Mouse (Mus musculus): ENCODE results near the gene Wbp2. TPM values are rescaled to one million over a fixed set of nuclear protein-coding genes. Genes with fewer than 3 reads are reported as not detected.

Wbp2 gene
- total and polyA plus RNA-seq, 3 experiments = 61.6 to 499 (median 160) TPM

DNA sequence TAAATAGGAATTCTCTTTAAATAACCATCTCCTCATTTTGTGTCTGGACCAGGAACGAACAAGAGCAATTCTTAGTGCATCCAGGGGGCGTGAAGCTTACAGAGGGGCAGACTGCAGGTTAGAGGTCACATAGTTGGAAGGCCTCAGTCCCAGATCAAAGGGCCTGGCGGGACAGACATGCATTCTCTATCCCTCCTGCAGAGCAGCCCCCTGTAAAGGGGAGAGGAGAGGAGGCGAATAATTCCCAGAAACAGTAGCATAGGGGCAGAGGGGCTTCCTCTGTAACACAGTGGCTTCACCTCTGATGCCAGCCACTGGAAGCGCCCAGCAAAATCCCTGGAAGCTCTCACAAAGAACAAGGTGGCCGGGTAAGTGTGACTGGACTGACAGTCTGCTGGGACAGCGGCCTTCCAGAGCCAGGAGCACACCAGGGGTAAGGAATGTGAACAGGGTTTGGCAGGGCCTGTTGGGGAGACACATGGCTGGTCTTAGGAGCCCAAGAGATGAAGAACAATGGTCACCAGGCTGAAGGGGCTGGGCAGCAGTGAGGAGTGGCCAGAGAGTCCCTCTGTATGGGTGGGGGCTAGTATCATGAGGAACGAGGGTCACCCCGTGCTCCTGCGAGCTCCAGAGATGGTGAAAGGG is 8.0 kb downstream of the Wbp2 start:
- Histone ChIP-seq H3K9me3 (replicated peaks) (no peaks in the 10 kb centered on the region), H3K27me3 (ENCODE audit: insufficient read depth, low read length) (no peaks in the 10 kb centered on the region), H3K4me1 (ENCODE audit: insufficient read depth, low read depth, low read length) (peaks cover 88% of the 10 kb centered on the region), H3K36me3 (replicated peaks) (peaks cover 82% of the 10 kb centered on the region), H3K4me3 (ENCODE audit: low read depth, low read length) (peak overlapping the region; percentile 37; the same call in 1 of the 2 replicates)
- DNase-seq (ENCODE audit: low spot score) (no peak), ATAC-seq (ENCODE audit: extremely low read depth, insufficient number of reproducible peaks, low FRiP score, poor library complexity, severe bottlenecking) (no peak)
- TF ChIP-seq POLR2AphosphoS5 (IDR thresholded peaks at IDR 0.05; ENCODE audit: insufficient replicate concordance, low read depth, low read length) (no peak), GATA1 (IDR thresholded peaks at IDR 0.05; ENCODE audit: borderline replicate concordance, low read length) (no peak), TAL1 (conservative IDR thresholded peaks at IDR 0.05; ENCODE audit: low read depth, low read length) (no peak), CTCF (IDR thresholded peaks at IDR 0.05; ENCODE audit: low read depth, low read length) (no peak), GATA2 (IDR thresholded peaks at IDR 0.05; ENCODE audit: borderline replicate concordance, low read depth, low read length) (no peak)

DNA sequence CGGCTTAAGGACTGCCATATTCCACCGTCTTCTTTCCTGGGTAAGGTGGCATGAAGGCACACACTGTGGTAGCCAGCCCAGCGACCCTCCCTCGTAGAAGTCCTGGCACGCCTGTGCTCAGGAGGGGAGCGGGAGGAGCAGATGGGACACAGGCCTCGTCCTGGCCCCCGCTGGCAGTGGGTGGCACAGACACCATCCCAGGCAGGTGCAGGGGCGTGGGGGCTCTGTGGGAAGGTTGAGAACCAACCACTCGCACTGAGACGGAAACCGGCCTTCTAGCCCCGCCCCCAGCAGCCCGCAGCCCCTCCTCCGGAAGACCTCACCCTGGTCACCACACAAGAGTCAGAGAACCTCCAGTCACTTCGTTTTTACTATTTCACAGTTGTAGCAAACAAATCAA is 8.6 kb downstream of the Wbp2 start:
- TF ChIP-seq TAL1 (conservative IDR thresholded peaks at IDR 0.05; ENCODE audit: low read depth, low read length) (no peak), GATA1 (IDR thresholded peaks at IDR 0.05; ENCODE audit: borderline replicate concordance, low read length) (no peak), POLR2AphosphoS5 (IDR thresholded peaks at IDR 0.05; ENCODE audit: insufficient replicate concordance, low read depth, low read length) (no peak), GATA2 (IDR thresholded peaks at IDR 0.05; ENCODE audit: borderline replicate concordance, low read depth, low read length) (no peak), CTCF (IDR thresholded peaks at IDR 0.05; ENCODE audit: low read depth, low read length) (no peak)
- no peaks in the 10 kb centered on the region for H3K9me3 ChIP-seq (replicated peaks)
- DNase-seq (ENCODE audit: low spot score) (peak; percentile 84), ATAC-seq (ENCODE audit: extremely low read depth, insufficient number of reproducible peaks, low FRiP score, poor library complexity, severe bottlenecking) (peak; percentile 23; the same call in 1 of the 2 replicates)
- H3K36me3 ChIP-seq (replicated peaks) = peaks cover 82% of the 10 kb centered on the region
- H3K4me3 ChIP-seq (ENCODE audit: low read depth, low read length) = peak overlapping the region; percentile 78
- peaks cover 87% of the 10 kb centered on the region for H3K4me1 ChIP-seq (ENCODE audit: insufficient read depth, low read depth, low read length)
- H3K27me3 ChIP-seq (ENCODE audit: insufficient read depth, low read length) = no peaks in the 10 kb centered on the region

DNA sequence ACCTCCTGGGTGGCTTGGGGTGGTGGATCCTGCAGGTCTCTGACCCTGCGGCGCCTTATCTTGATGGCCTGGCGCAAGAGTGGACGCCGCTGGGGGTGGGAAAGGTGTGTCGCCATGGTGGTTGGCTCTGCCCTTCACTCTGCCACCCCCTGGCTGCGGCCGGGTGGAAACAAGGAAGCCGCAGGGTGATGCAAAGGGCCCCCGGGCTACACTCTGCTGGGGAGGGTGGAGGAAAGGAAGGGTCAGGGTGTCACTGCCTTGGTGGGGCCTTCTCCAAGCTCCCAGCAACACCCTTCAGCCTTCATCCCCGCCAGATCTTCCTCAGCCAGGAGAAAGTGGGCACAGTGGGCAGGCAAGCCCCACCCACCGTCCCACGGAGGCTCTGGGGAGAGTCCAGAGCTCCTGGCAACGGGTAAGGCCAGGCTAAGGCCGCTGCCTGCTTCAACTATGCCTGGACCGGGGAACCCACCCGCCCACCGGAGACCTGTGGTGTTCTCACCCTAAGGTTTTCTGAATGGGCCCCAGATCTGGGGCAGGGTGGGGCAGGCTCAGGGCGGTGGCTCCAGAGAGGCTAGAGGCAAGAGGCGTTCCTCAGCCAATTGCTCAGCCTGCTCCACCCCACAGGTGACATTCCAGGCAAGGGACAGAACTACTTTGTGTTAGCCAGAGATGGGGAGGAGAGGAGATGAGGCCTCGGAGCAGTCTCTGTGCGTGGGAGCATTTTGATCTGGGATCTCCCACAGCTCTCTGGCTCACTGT is 9.2 kb downstream of the Wbp2 start, which contains the start of gene Unc13d:
Gene Unc13d, minus strand, starts transcription at position 516 of the 759 bp plus-strand sequence.
- H3K27me3 ChIP-seq (ENCODE audit: insufficient read depth, low read length) = no peaks in the 10 kb centered on the region
- DNase-seq (ENCODE audit: low spot score) (peak; percentile 79), ATAC-seq (ENCODE audit: extremely low read depth, insufficient number of reproducible peaks, low FRiP score, poor library complexity, severe bottlenecking) (peak; percentile 23)
- peaks cover 83% of the 10 kb centered on the region for H3K36me3 ChIP-seq (replicated peaks)
- no peaks in the 10 kb centered on the region for H3K9me3 ChIP-seq (replicated peaks)
- TF ChIP-seq GATA2 (IDR thresholded peaks at IDR 0.05; ENCODE audit: borderline replicate concordance, low read depth, low read length) = no peak
- no peak for TF ChIP-seq CTCF (IDR thresholded peaks at IDR 0.05; ENCODE audit: low read depth, low read length)
- no peak for TF ChIP-seq POLR2AphosphoS5 (IDR thresholded peaks at IDR 0.05; ENCODE audit: insufficient replicate concordance, low read depth, low read length)
- no peak for TF ChIP-seq GATA1 (IDR thresholded peaks at IDR 0.05; ENCODE audit: borderline replicate concordance, low read length)
- H3K4me3 ChIP-seq (ENCODE audit: low read depth, low read length) = peak within 1 kb of the TSS; percentile 78
- H3K4me1 ChIP-seq (ENCODE audit: insufficient read depth, low read depth, low read length) = peaks cover 83% of the 10 kb centered on the region

DNA sequence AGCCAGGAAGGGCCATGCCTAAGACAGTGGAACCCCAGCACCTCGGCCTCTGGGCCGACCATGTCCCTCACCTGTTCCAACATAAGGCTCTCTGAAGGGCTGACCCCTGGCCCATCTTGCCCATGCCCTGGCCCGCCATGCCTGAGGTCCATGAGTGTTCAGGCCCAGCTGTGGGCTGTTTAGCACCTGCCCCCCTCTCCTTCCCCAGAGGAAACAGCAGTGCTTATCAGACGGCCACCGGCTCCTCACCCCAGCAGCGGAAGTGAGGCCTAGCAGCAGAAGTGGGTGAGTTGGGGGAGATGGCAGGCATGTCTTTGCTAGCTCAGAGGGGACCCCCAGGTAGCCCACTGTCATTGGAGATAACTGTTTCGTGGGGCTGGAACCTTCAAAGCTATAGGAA is 10.0 kb downstream of the Wbp2 start:
- DNase-seq (ENCODE audit: low spot score) (peak; percentile 81), ATAC-seq (ENCODE audit: extremely low read depth, insufficient number of reproducible peaks, low FRiP score, poor library complexity, severe bottlenecking) (peak; percentile 42)
- H3K4me1 ChIP-seq (ENCODE audit: insufficient read depth, low read depth, low read length) = peaks cover 81% of the 10 kb centered on the region
- H3K9me3 ChIP-seq (replicated peaks) = no peaks in the 10 kb centered on the region
- no peaks in the 10 kb centered on the region for H3K27me3 ChIP-seq (ENCODE audit: insufficient read depth, low read length)
- no peak for TF ChIP-seq GATA2 (IDR thresholded peaks at IDR 0.05; ENCODE audit: borderline replicate concordance, low read depth, low read length)
- peak; percentile 56 for TF ChIP-seq TAL1 (conservative IDR thresholded peaks at IDR 0.05; ENCODE audit: low read depth, low read length)
- peaks cover 83% of the 10 kb centered on the region for H3K36me3 ChIP-seq (replicated peaks)
- H3K4me3 ChIP-seq (ENCODE audit: low read depth, low read length) = peak overlapping the region; percentile 78

DNA sequence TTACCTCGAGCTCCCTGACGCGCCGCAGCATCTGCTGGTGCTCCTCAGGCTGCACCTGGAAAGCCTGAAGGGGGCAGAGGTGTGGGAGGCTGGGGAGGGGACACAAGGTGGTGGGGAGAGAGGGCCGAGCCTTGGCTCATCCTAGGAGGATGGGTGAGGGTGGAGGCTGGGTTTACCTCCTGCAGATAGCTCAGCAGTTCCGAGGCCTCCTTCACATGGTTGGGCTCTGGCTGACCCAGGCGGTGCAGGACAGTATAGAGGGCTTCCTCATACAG is 10.6 kb downstream of the Wbp2 start:
- Histone ChIP-seq H3K27me3 (ENCODE audit: insufficient read depth, low read length) (no peaks in the 10 kb centered on the region), H3K36me3 (replicated peaks) (peaks cover 83% of the 10 kb centered on the region), H3K4me3 (ENCODE audit: low read depth, low read length) (peak overlapping the region; percentile 78), H3K9me3 (replicated peaks) (no peaks in the 10 kb centered on the region), H3K4me1 (ENCODE audit: insufficient read depth, low read depth, low read length) (peaks cover 79% of the 10 kb centered on the region)
- no peak for TF ChIP-seq POLR2AphosphoS5 (IDR thresholded peaks at IDR 0.05; ENCODE audit: insufficient replicate concordance, low read depth, low read length)
- no peak for TF ChIP-seq TAL1 (conservative IDR thresholded peaks at IDR 0.05; ENCODE audit: low read depth, low read length)
- TF ChIP-seq GATA2 (IDR thresholded peaks at IDR 0.05; ENCODE audit: borderline replicate concordance, low read depth, low read length) = no peak
- TF ChIP-seq GATA1 (IDR thresholded peaks at IDR 0.05; ENCODE audit: borderline replicate concordance, low read length) = no peak
- no peak for TF ChIP-seq CTCF (IDR thresholded peaks at IDR 0.05; ENCODE audit: low read depth, low read length)
- DNase-seq (ENCODE audit: low spot score) = no peak
- no peak for ATAC-seq (ENCODE audit: extremely low read depth, insufficient number of reproducible peaks, low FRiP score, poor library complexity, severe bottlenecking)

DNA sequence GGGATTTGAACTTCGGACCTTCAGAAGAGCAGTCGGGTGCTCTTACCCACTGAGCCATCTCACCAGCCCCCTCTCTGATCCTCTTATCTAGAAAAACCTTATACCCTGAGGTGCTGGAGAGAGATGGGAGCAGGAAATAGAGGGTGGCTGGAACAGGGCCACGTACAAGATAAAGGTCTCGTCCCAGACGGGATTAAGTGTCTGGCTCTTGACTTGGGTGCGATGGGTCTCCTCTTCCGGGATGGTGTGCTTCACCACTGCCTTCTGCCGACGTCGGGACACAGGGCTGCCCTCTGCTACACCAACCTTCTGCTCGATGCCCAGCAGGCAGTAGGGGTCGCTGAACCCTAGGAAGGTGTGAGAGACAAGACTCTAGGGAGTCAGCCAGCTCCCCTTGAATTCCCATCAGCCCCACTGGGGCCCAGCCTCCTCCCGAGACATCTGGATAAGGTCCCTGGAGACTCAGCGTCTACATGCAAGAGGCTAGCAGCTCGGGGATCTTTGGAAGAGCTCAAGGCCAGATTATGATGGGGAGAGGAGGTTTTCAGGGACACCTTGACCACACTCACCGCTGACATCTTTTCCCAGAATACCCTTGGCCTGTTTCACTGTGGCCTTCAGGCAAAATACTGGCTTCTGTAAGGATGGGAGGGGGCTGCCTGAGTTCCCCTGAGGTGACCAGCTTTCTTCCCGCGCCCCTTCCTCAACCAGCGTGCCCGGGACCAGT is 11.1 kb downstream of the Wbp2 start:
- H3K36me3 ChIP-seq (replicated peaks) = peaks cover 78% of the 10 kb centered on the region
- no peaks in the 10 kb centered on the region for H3K9me3 ChIP-seq (replicated peaks)
- H3K4me3 ChIP-seq (ENCODE audit: low read depth, low read length) = peak overlapping the region; percentile 78
- TF ChIP-seq CTCF (IDR thresholded peaks at IDR 0.05; ENCODE audit: low read depth, low read length) = no peak
- no peak for TF ChIP-seq GATA1 (IDR thresholded peaks at IDR 0.05; ENCODE audit: borderline replicate concordance, low read length)
- TF ChIP-seq GATA2 (IDR thresholded peaks at IDR 0.05; ENCODE audit: borderline replicate concordance, low read depth, low read length) = no peak
- no peak; the same call in 1 of the 2 replicates for TF ChIP-seq TAL1 (conservative IDR thresholded peaks at IDR 0.05; ENCODE audit: low read depth, low read length)
- no peak for TF ChIP-seq POLR2AphosphoS5 (IDR thresholded peaks at IDR 0.05; ENCODE audit: insufficient replicate concordance, low read depth, low read length)
- DNase-seq (ENCODE audit: low spot score) (peak; percentile 60), ATAC-seq (ENCODE audit: extremely low read depth, insufficient number of reproducible peaks, low FRiP score, poor library complexity, severe bottlenecking) (peak; percentile 43)
- H3K27me3 ChIP-seq (ENCODE audit: insufficient read depth, low read length) = no peaks in the 10 kb centered on the region
- H3K4me1 ChIP-seq (ENCODE audit: insufficient read depth, low read depth, low read length) = peaks cover 75% of the 10 kb centered on the region

Measured in G1E (cell line).